Mouse (Mus musculus): ENCODE results near the gene Dhx57. TPM values are rescaled to one million over a fixed set of nuclear protein-coding genes. Genes with fewer than 3 reads are reported as not detected.

Dhx57 gene
- polyA plus RNA-seq (2011; ENCODE audit: insufficient read depth, insufficient read length, low replicate concordance, missing spikeins), result 6.5 and 12.3 TPM in 2 replicates

GRCm38 (mm10) chr17:80290074-80290657 lies at the start of gene Dhx57, which contains the start of gene Morn2:
Gene Dhx57, minus strand, starts transcription at chr17:80290476.
Gene Morn2, plus strand, starts transcription at chr17:80290203.
- H3K27ac ChIP-seq (ENCODE audit: control insufficient read depth, insufficient read depth, low read depth, low read length, poor library complexity), result peak within 1 kb of the TSS; percentile 65
- WGBS, result under 1% methylated on average over 35 of the region's 35 CpGs
- no peak for TF ChIP-seq POLR2A (IDR thresholded peaks at IDR 0.05; ENCODE audit: borderline replicate concordance, control insufficient read depth, low read depth, low read length)
- no peak for TF ChIP-seq CTCF (IDR thresholded peaks at IDR 0.05; ENCODE audit: control insufficient read depth, insufficient read depth, low read length)
- no peaks in the 10 kb centered on the region; the same call in 1 of the 2 replicates for H3K4me1 ChIP-seq (ENCODE audit: control insufficient read depth, insufficient read depth, low read length)
- peak within 1 kb of the TSS; percentile 73 for H3K4me3 ChIP-seq (replicated peaks; ENCODE audit: control insufficient read depth, low read depth, low read length)

- H3K4me1 ChIP-seq (ENCODE audit: control insufficient read depth, insufficient read depth, low read length), result no peaks in the 10 kb centered on the region
- no peak overlapping the region for H3K27ac ChIP-seq (ENCODE audit: control insufficient read depth, insufficient read depth, low read depth, low read length, poor library complexity)
- WGBS, result 85% methylated on average over 2 of the region's 2 CpGs
- TF ChIP-seq CTCF (IDR thresholded peaks at IDR 0.05; ENCODE audit: control insufficient read depth, insufficient read depth, low read length) (peak; percentile 31; the same call in 1 of the 2 replicates), POLR2A (IDR thresholded peaks at IDR 0.05; ENCODE audit: borderline replicate concordance, control insufficient read depth, low read depth, low read length) (no peak)
- no peak overlapping the region for H3K4me3 ChIP-seq (replicated peaks; ENCODE audit: control insufficient read depth, low read depth, low read length)
Measured at GRCm38 (mm10) chr17:80332386-80332785, 42.1 kb upstream of the Dhx57 start.

GRCm38 (mm10) chr17:80326431-80326830 lies 36.2 kb upstream of the Dhx57 start:
- TF ChIP-seq POLR2A (IDR thresholded peaks at IDR 0.05; ENCODE audit: borderline replicate concordance, control insufficient read depth, low read depth, low read length), result no peak
- TF ChIP-seq CTCF (IDR thresholded peaks at IDR 0.05; ENCODE audit: control insufficient read depth, insufficient read depth, low read length), result no peak
- H3K4me1 ChIP-seq (ENCODE audit: control insufficient read depth, insufficient read depth, low read length), result no peaks in the 10 kb centered on the region
- no peak overlapping the region for H3K27ac ChIP-seq (ENCODE audit: control insufficient read depth, insufficient read depth, low read depth, low read length, poor library complexity)
- no peak overlapping the region for H3K4me3 ChIP-seq (replicated peaks; ENCODE audit: control insufficient read depth, low read depth, low read length)
- 84% methylated on average over 3 of the region's 3 CpGs for WGBS

- Histone ChIP-seq H3K4me1 (ENCODE audit: control insufficient read depth, insufficient read depth, low read length) (no peaks in the 10 kb centered on the region), H3K4me3 (replicated peaks; ENCODE audit: control insufficient read depth, low read depth, low read length) (no peak overlapping the region), H3K27ac (ENCODE audit: control insufficient read depth, insufficient read depth, low read depth, low read length, poor library complexity) (no peak overlapping the region)
- no peak for TF ChIP-seq CTCF (IDR thresholded peaks at IDR 0.05; ENCODE audit: control insufficient read depth, insufficient read depth, low read length)
- no peak for TF ChIP-seq POLR2A (IDR thresholded peaks at IDR 0.05; ENCODE audit: borderline replicate concordance, control insufficient read depth, low read depth, low read length)
- 83% methylated on average over 5 of the region's 5 CpGs for WGBS
Measured at GRCm38 (mm10) chr17:80325456-80325855, 35.2 kb upstream of the Dhx57 start.

GRCm38 (mm10) chr17:80324521-80324920 lies 34.2 kb upstream of the Dhx57 start:
- H3K4me1 ChIP-seq (ENCODE audit: control insufficient read depth, insufficient read depth, low read length), result no peaks in the 10 kb centered on the region
- no peak overlapping the region for H3K4me3 ChIP-seq (replicated peaks; ENCODE audit: control insufficient read depth, low read depth, low read length)
- no peak overlapping the region for H3K27ac ChIP-seq (ENCODE audit: control insufficient read depth, insufficient read depth, low read depth, low read length, poor library complexity)
- TF ChIP-seq CTCF (IDR thresholded peaks at IDR 0.05; ENCODE audit: control insufficient read depth, insufficient read depth, low read length) (no peak), POLR2A (IDR thresholded peaks at IDR 0.05; ENCODE audit: borderline replicate concordance, control insufficient read depth, low read depth, low read length) (no peak)
- WGBS, result 81% methylated on average over 7 of the region's 7 CpGs

- 16% methylated on average over 8 of the region's 8 CpGs for WGBS
- Histone ChIP-seq H3K27ac (ENCODE audit: control insufficient read depth, insufficient read depth, low read depth, low read length, poor library complexity) (no peak overlapping the region), H3K4me3 (replicated peaks; ENCODE audit: control insufficient read depth, low read depth, low read length) (no peak overlapping the region), H3K4me1 (ENCODE audit: control insufficient read depth, insufficient read depth, low read length) (no peaks in the 10 kb centered on the region)
- TF ChIP-seq CTCF (IDR thresholded peaks at IDR 0.05; ENCODE audit: control insufficient read depth, insufficient read depth, low read length), result no peak
- TF ChIP-seq POLR2A (IDR thresholded peaks at IDR 0.05; ENCODE audit: borderline replicate concordance, control insufficient read depth, low read depth, low read length), result no peak
Measured at GRCm38 (mm10) chr17:80323658-80324057, 33.4 kb upstream of the Dhx57 start.

GRCm38 (mm10) chr17:80323015-80323414 lies 32.7 kb upstream of the Dhx57 start:
- Histone ChIP-seq H3K4me3 (replicated peaks; ENCODE audit: control insufficient read depth, low read depth, low read length) (no peak overlapping the region), H3K4me1 (ENCODE audit: control insufficient read depth, insufficient read depth, low read length) (no peaks in the 10 kb centered on the region), H3K27ac (ENCODE audit: control insufficient read depth, insufficient read depth, low read depth, low read length, poor library complexity) (no peak overlapping the region)
- TF ChIP-seq CTCF (IDR thresholded peaks at IDR 0.05; ENCODE audit: control insufficient read depth, insufficient read depth, low read length), result no peak
- WGBS, result 74% methylated on average over 4 of the region's 4 CpGs

GRCm38 (mm10) chr17:80322228-80322627 lies 32.0 kb upstream of the Dhx57 start:
- WGBS, result 50% methylated on average over 6 of the region's 6 CpGs
- no peaks in the 10 kb centered on the region for H3K4me1 ChIP-seq (ENCODE audit: control insufficient read depth, insufficient read depth, low read length)
- H3K27ac ChIP-seq (ENCODE audit: control insufficient read depth, insufficient read depth, low read depth, low read length, poor library complexity), result no peak overlapping the region
- no peak overlapping the region for H3K4me3 ChIP-seq (replicated peaks; ENCODE audit: control insufficient read depth, low read depth, low read length)
- TF ChIP-seq CTCF (IDR thresholded peaks at IDR 0.05; ENCODE audit: control insufficient read depth, insufficient read depth, low read length) (no peak), POLR2A (IDR thresholded peaks at IDR 0.05; ENCODE audit: borderline replicate concordance, control insufficient read depth, low read depth, low read length) (no peak)

GRCm38 (mm10) chr17:80312405-80312804 lies 22.1 kb upstream of the Dhx57 start:
- H3K4me1 ChIP-seq (ENCODE audit: control insufficient read depth, insufficient read depth, low read length), result no peaks in the 10 kb centered on the region
- TF ChIP-seq POLR2A (IDR thresholded peaks at IDR 0.05; ENCODE audit: borderline replicate concordance, control insufficient read depth, low read depth, low read length) (no peak), CTCF (IDR thresholded peaks at IDR 0.05; ENCODE audit: control insufficient read depth, insufficient read depth, low read length) (no peak)
- no peak overlapping the region for H3K27ac ChIP-seq (ENCODE audit: control insufficient read depth, insufficient read depth, low read depth, low read length, poor library complexity)
- WGBS, result 78% methylated on average over 4 of the region's 4 CpGs
- H3K4me3 ChIP-seq (replicated peaks; ENCODE audit: control insufficient read depth, low read depth, low read length), result no peak overlapping the region

Measured in bone marrow, adult 2 months (tissue).